Mouse (Mus musculus) E14TG2a.4 (cell line): Measurements from ENCODE around the gene Osgin1.

Experiments
- CTCF ChIP-seq: conservative IDR thresholded peaks from 2 replicates; pipeline ENCODE4 v1.5.1; 2014; ENCODE audit warnings: low read length
- NANOG ChIP-seq: IDR thresholded peaks from 2 replicates; pipeline ENCODE4 v1.6.1; 2014; ENCODE audit warnings: borderline replicate concordance, low read length, mixed read lengths
- POU5F1 ChIP-seq: IDR thresholded peaks from 2 replicates; pipeline ENCODE4 v1.6.1; 2014; ENCODE audit warnings: low read length, borderline replicate concordance

DNA sequence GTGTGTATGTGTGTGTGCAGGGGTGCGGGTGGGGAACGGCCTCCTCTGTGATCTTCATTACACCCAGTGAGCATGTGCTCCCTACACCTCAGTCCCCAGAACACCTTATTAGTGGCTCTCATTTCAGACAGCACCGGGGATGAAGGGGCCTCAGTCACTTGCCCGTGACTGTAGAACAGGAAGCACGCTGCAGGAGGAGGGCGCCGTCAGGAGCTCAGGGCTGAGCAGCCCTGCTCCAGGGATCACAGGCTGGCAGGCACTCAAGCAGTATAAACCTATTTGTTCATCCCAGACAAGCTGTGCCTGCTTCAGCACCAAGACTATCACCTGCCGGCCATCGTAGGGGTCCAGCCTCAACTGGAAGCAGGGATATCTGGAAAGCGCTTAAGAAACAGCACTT is 30.0 kb upstream of the Osgin1 start:
- TF ChIP-seq CTCF (no peak), POU5F1 (no peak), NANOG (no peak)
